In genomic region chr6:90650634-90651033, GRCm38 (mm10) we compare ENCODE assay signal across 15 mouse cellular contexts.
"Had no signal": no experiment of that assay in that cellular context is flagged by ENCODE, and none has a peak within 500 bp of the region (broad histone marks: within the 10 kb centered on the region; RNA-seq: fewer than 3 reads in every experiment).

No protein-coding gene starts in this region.

- H3K4me1 ChIP-seq: midbrain, embryonic 13.5 days; midbrain, embryonic 15.5 days had no signal

- ATAC-seq: liver, postnatal 0 days; midbrain, embryonic 13.5 days; midbrain, embryonic 15.5 days had no signal

- H3K27me3 ChIP-seq: liver, embryonic 13.5 days; liver, embryonic 15.5 days; midbrain, embryonic 13.5 days; midbrain, embryonic 15.5 days; neural tube, embryonic 12.5 days had no signal

- H3K4me3 ChIP-seq: liver, embryonic 13.5 days; liver, embryonic 15.5 days; megakaryocyte, embryonic 14.5 days; midbrain, embryonic 13.5 days; midbrain, embryonic 15.5 days; neural tube, embryonic 12.5 days had no signal

- H3K9ac ChIP-seq: liver, embryonic 13.5 days; liver, embryonic 15.5 days; liver, postnatal 0 days; midbrain, embryonic 13.5 days; midbrain, embryonic 15.5 days; neural tube, embryonic 12.5 days had no signal

- H3K4me2 ChIP-seq: liver, embryonic 11.5 days; liver, embryonic 13.5 days; liver, embryonic 15.5 days; midbrain, embryonic 11.5 days; midbrain, embryonic 13.5 days; midbrain, embryonic 15.5 days; neural tube, embryonic 12.5 days had no signal

- H3K36me3 ChIP-seq: midbrain, embryonic 13.5 days; midbrain, embryonic 15.5 days; neural tube, embryonic 12.5 days had no signal

- H3K9me3 ChIP-seq: liver, embryonic 13.5 days; liver, embryonic 15.5 days; midbrain, embryonic 13.5 days; midbrain, embryonic 15.5 days; neural tube, embryonic 12.5 days had no signal

- DNase-seq: liver; liver, embryonic 13.5 days; liver, postnatal 0 days; right cerebral cortex, postnatal 14 days; thymus, adult 2 months; thymus, postnatal 25 days; thymus, postnatal 4 days had no signal

- H3K27ac ChIP-seq: liver, embryonic 13.5 days; liver, embryonic 15.5 days; macrophage; midbrain, embryonic 13.5 days; midbrain, embryonic 15.5 days; neural tube, embryonic 12.5 days had no signal
